Mouse (Mus musculus): Measurements from ENCODE around the gene Cuedc1.

The Cuedc1 gene

DNA sequence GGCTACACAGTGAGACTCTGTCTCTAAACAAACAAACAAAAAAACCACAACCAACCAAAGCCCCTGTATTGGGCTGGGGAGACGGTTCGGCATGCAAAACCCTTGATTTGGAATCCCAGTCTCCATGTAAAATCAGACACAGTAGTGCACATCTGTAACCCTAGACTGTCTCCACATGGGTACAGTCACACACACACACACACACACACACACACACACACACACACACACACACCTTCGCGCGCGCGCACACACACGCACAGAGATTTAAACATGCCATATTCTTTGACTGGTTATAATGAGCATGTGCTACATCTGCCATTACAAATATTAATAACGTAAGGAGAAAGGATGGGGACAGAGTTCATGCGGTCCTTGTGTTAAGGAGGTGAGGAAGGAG, 142.4 kb downstream of the Cuedc1 start:
- no peak for DNase-seq (ENCODE audit: low spot score in 2 of 2)

- DNase-seq (ENCODE audit: low spot score in 2 of 2) = no peak
These were observed 143.0 kb downstream of the Cuedc1 start for GRCm38 (mm10) chr11:88240736-88241353.

- no peak for DNase-seq (ENCODE audit: low spot score in 2 of 2)
These were observed 143.8 kb downstream of the Cuedc1 start for GRCm38 (mm10) chr11:88241468-88242301.

Data from spleen, postnatal 36 days (tissue).